Mouse (Mus musculus) E14TG2a.4 (cell line): ENCODE results near the gene Rtn2.
A peak's percentile ranks its signal among the peaks of the same experiment; 100 is the strongest.

Experiments
- H3K27me3 ChIP-seq: 2 replicates; pipeline ENCODE4 v1.6.1; 2014; ENCODE audit warnings: low read length, control low read depth; ENCODE audit not compliant: insufficient read depth
- H3K36me3 ChIP-seq: 2 replicates; pipeline ENCODE4 v1.6.1; 2014; ENCODE audit warnings: low read length, control low read depth; ENCODE audit not compliant: insufficient read depth
- H3K4me1 ChIP-seq: replicated peaks from 2 replicates; pipeline ENCODE4 v1.6.1; 2014; ENCODE audit warnings: low read depth, low read length, control low read depth
- H3K4me3 ChIP-seq: replicated peaks from 2 replicates; pipeline ENCODE4 v1.5.1; 2014; ENCODE audit warnings: mild to moderate bottlenecking, low read length
- H3K9me3 ChIP-seq: 2 replicates; pipeline ENCODE4 v1.6.1; 2014; ENCODE audit warnings: low read length, control low read depth
- CTCF ChIP-seq: conservative IDR thresholded peaks from 2 replicates; pipeline ENCODE4 v1.5.1; 2014; ENCODE audit warnings: low read length
- NANOG ChIP-seq: IDR thresholded peaks from 2 replicates; pipeline ENCODE4 v1.6.1; 2014; ENCODE audit warnings: borderline replicate concordance, low read length, mixed read lengths
- POU5F1 ChIP-seq: IDR thresholded peaks from 2 replicates; pipeline ENCODE4 v1.6.1; 2014; ENCODE audit warnings: low read length, borderline replicate concordance

The Rtn2 gene

DNA sequence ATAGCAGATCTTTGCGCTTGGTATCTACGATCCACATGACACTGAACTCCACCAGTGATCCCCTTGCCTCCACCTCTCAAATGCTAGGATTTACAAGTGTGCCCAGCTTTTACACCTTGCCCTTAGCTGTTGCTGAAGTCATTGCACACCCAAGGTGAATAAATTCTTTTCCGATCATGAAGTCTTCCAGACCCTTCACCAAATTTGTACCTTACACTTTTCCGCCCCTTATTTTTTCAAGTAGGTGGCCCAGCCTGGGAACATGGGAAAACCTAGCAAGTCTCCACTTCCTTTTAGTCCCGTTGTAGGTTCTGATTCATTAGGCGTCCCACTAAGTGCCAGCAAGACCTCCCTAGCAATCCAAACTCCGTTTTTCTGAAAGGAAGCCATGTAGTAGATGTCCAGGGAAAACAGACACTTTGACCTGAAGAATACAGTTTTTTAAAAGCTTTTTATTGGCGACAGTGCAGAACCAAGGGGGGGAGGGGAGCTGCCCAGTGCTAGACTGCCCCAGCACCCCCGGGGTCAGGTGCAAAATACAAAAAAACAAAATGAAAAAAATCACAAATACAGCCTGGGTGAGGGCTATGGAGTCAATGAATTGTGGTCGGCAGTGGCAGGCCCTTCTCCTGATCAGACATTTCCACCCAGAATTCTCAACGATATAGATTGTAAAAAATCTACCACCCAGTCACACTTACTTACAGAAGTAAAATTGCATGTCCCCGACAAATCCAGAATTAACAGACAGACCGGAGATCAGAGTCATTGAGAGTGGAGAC lies 20.0 kb downstream of the Rtn2 start:
- Histone ChIP-seq H3K36me3 (no peaks in the 10 kb centered on the region), H3K9me3 (no peaks in the 10 kb centered on the region), H3K27me3 (peaks cover 54% of the 10 kb centered on the region), H3K4me3 (peak overlapping the region; percentile 79; the same call in 1 of the 2 replicates), H3K4me1 (peaks cover 49% of the 10 kb centered on the region)
- TF ChIP-seq POU5F1 (no peak), CTCF (no peak), NANOG (no peak)

DNA sequence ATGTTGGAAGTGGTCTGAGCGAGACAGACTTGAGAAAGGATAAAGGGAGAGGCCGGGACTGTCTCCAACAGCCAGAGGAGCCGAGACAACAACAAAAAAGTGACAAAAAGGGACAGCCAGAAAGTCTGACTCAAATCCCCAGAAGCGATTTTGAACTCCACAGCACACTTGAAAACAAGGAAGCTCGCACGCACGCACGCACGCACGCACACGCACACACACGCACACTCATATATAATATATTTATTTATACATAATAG lies 20.6 kb downstream of the Rtn2 start:
- Histone ChIP-seq H3K4me3 (no peak overlapping the region), H3K4me1 (peaks cover 54% of the 10 kb centered on the region), H3K9me3 (no peaks in the 10 kb centered on the region), H3K36me3 (no peaks in the 10 kb centered on the region), H3K27me3 (peaks cover 54% of the 10 kb centered on the region)
- TF ChIP-seq CTCF (no peak), NANOG (no peak), POU5F1 (no peak)

GRCm38 (mm10) chr7:19303770-19304169 lies 21.3 kb downstream of the Rtn2 start:
- H3K36me3 ChIP-seq = no peaks in the 10 kb centered on the region
- no peak for TF ChIP-seq POU5F1
- peak; percentile 61 for TF ChIP-seq CTCF
- H3K4me1 ChIP-seq = peaks cover 59% of the 10 kb centered on the region
- H3K4me3 ChIP-seq = peak overlapping the region; percentile 37
- peaks cover 55% of the 10 kb centered on the region for H3K27me3 ChIP-seq
- no peaks in the 10 kb centered on the region for H3K9me3 ChIP-seq

DNA sequence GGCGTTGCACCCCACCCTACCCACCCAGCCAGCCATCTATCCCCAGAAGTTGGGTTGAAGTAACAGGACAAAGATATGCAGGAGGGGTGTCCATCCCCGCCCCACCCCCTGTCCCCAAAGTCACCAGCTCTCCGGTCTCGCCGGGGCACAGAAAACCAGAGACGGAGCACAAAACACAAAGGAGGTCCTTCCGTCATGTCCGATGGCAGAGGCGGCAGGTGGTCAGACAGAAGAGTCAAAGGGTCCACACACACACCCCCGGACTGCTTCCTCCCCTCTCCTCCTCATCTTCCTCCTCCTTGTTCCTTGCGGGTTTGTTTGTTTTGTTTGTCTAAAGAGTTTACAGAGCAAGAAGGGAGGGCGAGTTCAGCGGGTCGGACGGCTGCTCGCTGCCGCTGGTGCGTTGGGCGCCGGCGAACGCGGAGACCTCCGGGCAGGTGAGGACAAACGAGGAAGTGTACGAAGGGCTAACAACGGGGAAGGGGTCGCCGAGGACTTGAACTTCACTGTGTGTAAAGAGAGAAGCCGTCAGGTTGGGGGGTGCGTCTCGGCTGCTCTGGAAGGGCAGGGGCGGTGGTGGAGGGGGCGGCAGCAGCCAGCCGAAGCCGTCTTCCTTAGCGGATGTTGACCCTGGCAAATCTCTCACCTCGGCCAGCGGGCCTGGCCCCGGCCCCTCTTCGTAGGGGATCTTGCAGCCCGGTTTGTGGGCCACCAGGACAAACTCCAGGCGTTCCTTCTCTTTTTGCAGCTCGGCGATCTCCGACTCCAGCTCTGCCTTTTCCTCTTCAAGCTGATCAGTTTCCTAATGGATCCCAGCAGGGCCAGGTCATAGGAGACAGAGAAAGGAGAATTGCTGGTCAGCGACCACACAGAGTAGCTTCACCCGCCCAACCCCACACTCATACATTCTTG lies 22.3 kb downstream of the Rtn2 start:
- no peaks in the 10 kb centered on the region for H3K36me3 ChIP-seq
- H3K4me1 ChIP-seq = peaks cover 69% of the 10 kb centered on the region
- no peak for TF ChIP-seq CTCF
- TF ChIP-seq NANOG = no peak
- TF ChIP-seq POU5F1 = no peak
- H3K4me3 ChIP-seq = peak overlapping the region; percentile 66
- H3K9me3 ChIP-seq = no peaks in the 10 kb centered on the region
- peaks cover 65% of the 10 kb centered on the region for H3K27me3 ChIP-seq

- Histone ChIP-seq H3K4me3 (peak overlapping the region; percentile 66; the same call in 1 of the 2 replicates), H3K27me3 (peaks cover 68% of the 10 kb centered on the region), H3K9me3 (no peaks in the 10 kb centered on the region), H3K36me3 (no peaks in the 10 kb centered on the region), H3K4me1 (peaks cover 67% of the 10 kb centered on the region)
- no peak for TF ChIP-seq NANOG
- TF ChIP-seq POU5F1 = no peak
- TF ChIP-seq CTCF = no peak
These were observed 22.9 kb downstream of the Rtn2 start for GRCm38 (mm10) chr7:19305413-19305735.

- Histone ChIP-seq H3K36me3 (no peaks in the 10 kb centered on the region), H3K27me3 (peaks cover 68% of the 10 kb centered on the region), H3K4me1 (peaks cover 70% of the 10 kb centered on the region), H3K9me3 (no peaks in the 10 kb centered on the region), H3K4me3 (no peak overlapping the region)
- TF ChIP-seq NANOG (no peak), POU5F1 (no peak), CTCF (no peak)
These were observed 23.7 kb downstream of the Rtn2 start for GRCm38 (mm10) chr7:19305796-19306765.

GRCm38 (mm10) chr7:19306819-19307738 lies 24.7 kb downstream of the Rtn2 start:
- peaks cover 61% of the 10 kb centered on the region for H3K4me1 ChIP-seq
- TF ChIP-seq POU5F1 (no peak), NANOG (no peak), CTCF (no peak)

More at GRCm38 (mm10) chr7:19306819-19307738, 24.7 kb downstream of the Rtn2 start:
- Histone ChIP-seq H3K9me3 (no peaks in the 10 kb centered on the region), H3K4me3 (peak overlapping the region; percentile 26; the same call in 1 of the 2 replicates), H3K27me3 (peaks cover 61% of the 10 kb centered on the region), H3K36me3 (no peaks in the 10 kb centered on the region)
